Mouse (Mus musculus) brain, embryonic 14.5 days (tissue): ENCODE results near the gene Gm9945.

Experiments
- CTCF ChIP-seq: fragments of 200-500 bp; IDR thresholded peaks from 2 replicates; pipeline ENCODE4 v1.5.1; 2012; ENCODE audit warnings: inconsistent platforms, mild to moderate bottlenecking, moderate library complexity, borderline replicate concordance; ENCODE audit not compliant: insufficient read depth, insufficient read length; ENCODE audit errors: extremely low read depth
- POLR2A ChIP-seq: fragments of 200-500 bp; IDR thresholded peaks from 2 replicates; pipeline ENCODE4 v1.6.1; 2012; ENCODE audit warnings: mild to moderate bottlenecking, inconsistent platforms, borderline replicate concordance; ENCODE audit not compliant: poor library complexity, insufficient read depth, insufficient read length, severe bottlenecking; ENCODE audit errors: extremely low read depth

DNA sequence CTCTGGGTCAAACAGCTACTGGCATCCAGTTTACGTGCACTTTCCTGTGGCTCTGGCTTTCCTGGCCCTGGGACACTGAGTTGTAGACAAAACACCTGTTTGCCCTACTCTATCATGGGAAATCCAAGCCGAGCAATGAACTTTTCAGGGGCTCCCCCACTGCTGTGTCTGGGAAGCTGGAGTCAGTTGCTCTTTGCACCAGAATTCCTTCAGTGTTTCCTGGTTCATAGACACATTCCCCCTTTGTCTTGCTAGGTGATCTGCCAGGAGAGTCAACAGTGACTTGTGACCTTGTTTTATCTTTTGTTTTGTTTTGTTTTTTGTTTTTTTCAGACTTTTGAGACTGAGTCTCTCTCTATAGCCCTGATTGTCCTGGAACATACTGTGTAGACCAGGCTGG is 28.6 kb upstream of the Gm9945 start:
- TF ChIP-seq POLR2A: no peak
- TF ChIP-seq CTCF: no peak
